Mouse (Mus musculus): ENCODE data around the gene Tmem200b. TPM values are rescaled to one million over a fixed set of nuclear protein-coding genes. Genes with fewer than 3 reads are reported as not detected.

Gene Tmem200b
- polyA plus RNA-seq, 1 experiment, result 10.4 TPM

- 15% methylated on average over 15 of the region's 15 CpGs for WGBS
- TF ChIP-seq CTCF (IDR thresholded peaks at IDR 0.05; ENCODE audit: extremely low read depth, insufficient read length, insufficient replicate concordance, low read depth, low read length) (peak; percentile 90), POLR2A (IDR thresholded peaks at IDR 0.05; ENCODE audit: low read depth, low read length) (no peak)
- peaks cover 35% of the 10 kb centered on the region for H3K27me3 ChIP-seq (ENCODE audit: control insufficient read depth, insufficient read depth, low read length)
- H3K4me3 ChIP-seq (ENCODE audit: low read depth, low read length), result no peak overlapping the region
- no peak overlapping the region for H3K27ac ChIP-seq (ENCODE audit: insufficient read depth, low read depth, low read length)
- H3K4me1 ChIP-seq (ENCODE audit: control insufficient read depth, insufficient read depth, insufficient read length, low read length), result peaks cover 10% of the 10 kb centered on the region
- H3K36me3 ChIP-seq (ENCODE audit: control insufficient read depth, insufficient read depth, low read length), result no peaks in the 10 kb centered on the region
Observed at GRCm38 (mm10) chr4:131916425-131916824, 5.1 kb upstream of the Tmem200b start.

DNA sequence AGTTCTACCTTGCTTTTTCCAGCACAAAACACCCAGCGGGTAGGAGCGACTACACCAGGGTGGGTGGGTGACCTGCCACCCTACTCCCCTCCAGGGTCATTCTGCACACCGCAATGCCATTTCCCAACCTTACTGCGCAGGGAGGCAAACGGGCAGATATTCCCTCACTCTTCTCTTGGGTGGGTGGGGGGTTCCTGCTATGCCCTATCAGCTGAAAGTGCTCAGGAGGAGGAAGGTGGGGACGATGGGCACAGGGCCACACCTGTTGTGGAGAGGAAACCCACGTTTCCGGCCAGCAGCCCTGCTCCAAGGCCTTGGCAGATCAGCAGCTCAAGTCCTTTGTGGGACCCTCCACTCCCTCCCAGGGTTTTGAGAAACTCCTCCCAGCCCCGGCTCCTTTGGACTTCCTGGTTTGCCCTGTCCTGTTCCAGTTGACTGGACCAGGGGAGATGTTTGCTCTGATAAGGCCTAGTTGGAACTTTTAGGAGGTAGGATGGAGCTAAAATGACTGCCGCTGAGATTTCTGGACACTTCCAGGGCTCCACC is 4.5 kb upstream of the Tmem200b start:
- Histone ChIP-seq H3K4me1 (ENCODE audit: control insufficient read depth, insufficient read depth, insufficient read length, low read length) (peaks cover 14% of the 10 kb centered on the region), H3K4me3 (ENCODE audit: low read depth, low read length) (no peak overlapping the region), H3K36me3 (ENCODE audit: control insufficient read depth, insufficient read depth, low read length) (no peaks in the 10 kb centered on the region), H3K27me3 (ENCODE audit: control insufficient read depth, insufficient read depth, low read length) (peaks cover 42% of the 10 kb centered on the region), H3K27ac (ENCODE audit: insufficient read depth, low read depth, low read length) (no peak overlapping the region)
- 62% methylated on average over 10 of the region's 10 CpGs for WGBS
- TF ChIP-seq CTCF (IDR thresholded peaks at IDR 0.05; ENCODE audit: extremely low read depth, insufficient read length, insufficient replicate concordance, low read depth, low read length), result no peak
- no peak for TF ChIP-seq POLR2A (IDR thresholded peaks at IDR 0.05; ENCODE audit: low read depth, low read length)

DNA sequence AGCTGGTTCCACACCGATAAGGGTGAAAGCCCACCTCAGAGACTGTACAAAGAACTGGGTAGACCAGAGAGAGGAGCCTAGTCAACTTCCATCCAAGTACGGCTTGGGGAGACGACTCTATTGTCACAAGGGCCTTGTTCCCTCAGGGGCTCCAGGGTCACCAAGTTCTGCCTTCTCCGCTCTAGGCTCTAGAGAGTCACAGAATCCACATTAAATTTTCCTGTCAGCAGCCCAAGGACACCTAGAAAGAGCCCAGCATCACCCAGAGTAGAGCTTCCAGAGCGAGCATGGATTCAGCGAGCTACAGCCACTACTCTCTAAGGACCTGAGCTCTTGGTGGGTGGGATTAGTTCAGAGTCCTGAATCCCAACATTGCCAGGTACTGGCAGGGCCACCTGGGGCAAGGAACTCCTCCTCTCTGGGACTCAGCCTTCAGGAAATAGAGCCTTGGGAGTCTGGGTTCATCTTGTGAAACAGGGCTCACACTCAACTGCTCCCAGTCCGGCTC is 3.5 kb upstream of the Tmem200b start:
- no peak overlapping the region for H3K4me3 ChIP-seq (ENCODE audit: low read depth, low read length)
- no peak overlapping the region for H3K27ac ChIP-seq (ENCODE audit: insufficient read depth, low read depth, low read length)
- 84% methylated on average over 7 of the region's 7 CpGs for WGBS
- 0 out of 2 replicates have a peak, but pooled peaks cover 1% of the 10 kb centered on the region for H3K36me3 ChIP-seq (ENCODE audit: control insufficient read depth, insufficient read depth, low read length)
- no peak for TF ChIP-seq CTCF (IDR thresholded peaks at IDR 0.05; ENCODE audit: extremely low read depth, insufficient read length, insufficient replicate concordance, low read depth, low read length)
- peaks cover 17% of the 10 kb centered on the region for H3K4me1 ChIP-seq (ENCODE audit: control insufficient read depth, insufficient read depth, insufficient read length, low read length)
- H3K27me3 ChIP-seq (ENCODE audit: control insufficient read depth, insufficient read depth, low read length), result peaks cover 47% of the 10 kb centered on the region

DNA sequence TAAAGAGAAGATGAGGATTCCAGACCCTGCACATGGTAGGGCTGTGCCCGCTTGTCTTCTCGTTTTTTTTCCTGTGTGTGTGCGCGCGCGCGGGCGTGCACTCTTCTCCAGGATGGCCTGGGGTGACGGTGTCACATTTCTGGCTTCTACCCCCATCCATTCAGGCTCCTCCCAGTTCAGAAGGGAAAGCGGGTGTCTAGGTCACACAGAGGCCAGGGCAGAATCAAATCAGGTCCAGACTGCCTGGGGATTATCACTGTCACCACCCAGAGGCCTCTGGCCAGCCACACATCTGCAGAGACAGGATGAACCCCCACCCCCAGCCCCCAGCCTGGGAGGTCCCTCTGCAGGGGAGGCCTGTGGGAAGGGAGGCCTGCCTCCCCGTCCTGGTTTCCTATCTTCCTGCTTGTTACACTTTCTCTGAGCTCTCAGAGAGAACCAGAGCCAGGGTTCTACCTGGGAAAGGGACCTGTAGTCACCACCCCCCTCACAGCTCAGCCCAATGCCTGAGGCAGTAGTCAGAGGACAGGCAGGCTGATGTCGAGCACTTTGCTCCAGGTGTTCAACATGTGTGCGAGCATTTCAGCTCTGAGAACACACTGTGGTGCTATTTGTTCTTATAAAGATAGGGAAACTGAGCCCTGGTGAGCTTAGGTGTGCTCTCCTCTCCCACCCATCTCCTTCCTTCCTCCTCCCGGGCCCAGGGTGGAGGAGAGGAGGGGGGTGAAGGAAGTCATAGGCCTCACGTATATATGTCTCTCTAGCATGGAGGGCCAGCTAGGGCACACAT is 2.7 kb upstream of the Tmem200b start:
- TF ChIP-seq CTCF (IDR thresholded peaks at IDR 0.05; ENCODE audit: extremely low read depth, insufficient read length, insufficient replicate concordance, low read depth, low read length) (no peak), POLR2A (IDR thresholded peaks at IDR 0.05; ENCODE audit: low read depth, low read length) (no peak)
- WGBS, result 51% methylated on average over 15 of the region's 15 CpGs
- Histone ChIP-seq H3K27ac (ENCODE audit: insufficient read depth, low read depth, low read length) (no peak overlapping the region), H3K4me1 (ENCODE audit: control insufficient read depth, insufficient read depth, insufficient read length, low read length) (peaks cover 17% of the 10 kb centered on the region), H3K36me3 (ENCODE audit: control insufficient read depth, insufficient read depth, low read length) (peaks cover 4% of the 10 kb centered on the region; the same call in 1 of the 2 replicates), H3K27me3 (ENCODE audit: control insufficient read depth, insufficient read depth, low read length) (peaks cover 47% of the 10 kb centered on the region), H3K4me3 (ENCODE audit: low read depth, low read length) (no peak overlapping the region)

DNA sequence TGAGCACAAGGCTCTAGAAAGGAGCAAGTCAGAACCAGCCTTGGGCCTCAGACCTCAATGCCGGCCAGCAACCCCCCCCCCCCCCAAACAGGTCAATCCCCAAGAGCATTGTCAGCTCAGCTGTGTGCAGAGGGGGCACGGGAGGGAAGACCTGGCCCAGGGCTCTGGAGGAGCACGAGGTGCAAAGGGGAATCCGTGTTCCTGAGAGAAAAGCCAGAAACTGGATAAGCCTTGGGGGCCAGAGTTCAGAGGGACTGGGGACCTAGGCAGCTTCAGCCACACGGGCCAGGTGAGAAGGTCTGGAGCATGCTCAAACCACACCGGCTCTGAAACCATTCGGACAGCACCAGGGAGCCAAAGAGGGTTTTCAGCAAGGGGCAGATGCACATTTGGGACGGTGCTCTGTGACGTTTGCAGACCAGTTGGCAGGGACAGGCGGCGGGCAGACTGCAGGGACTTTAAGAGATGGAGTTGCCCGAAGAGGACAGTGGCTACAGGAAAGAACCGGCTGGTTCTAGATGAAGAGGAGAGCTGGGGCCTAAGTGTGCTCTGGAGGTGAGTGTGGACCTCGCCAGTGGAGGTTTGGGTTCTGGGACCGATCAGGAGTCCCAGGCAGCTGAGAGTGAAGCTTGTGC is 1.9 kb upstream of the Tmem200b start:
- TF ChIP-seq POLR2A (IDR thresholded peaks at IDR 0.05; ENCODE audit: low read depth, low read length) (no peak), CTCF (IDR thresholded peaks at IDR 0.05; ENCODE audit: extremely low read depth, insufficient read length, insufficient replicate concordance, low read depth, low read length) (no peak)
- Histone ChIP-seq H3K4me1 (ENCODE audit: control insufficient read depth, insufficient read depth, insufficient read length, low read length) (peaks cover 17% of the 10 kb centered on the region), H3K4me3 (ENCODE audit: low read depth, low read length) (peak overlapping the region; percentile 69), H3K27me3 (ENCODE audit: control insufficient read depth, insufficient read depth, low read length) (peaks cover 41% of the 10 kb centered on the region), H3K27ac (ENCODE audit: insufficient read depth, low read depth, low read length) (peak overlapping the region; percentile 64), H3K36me3 (ENCODE audit: control insufficient read depth, insufficient read depth, low read length) (peaks cover 4% of the 10 kb centered on the region)
- WGBS, result 64% methylated on average over 15 of the region's 15 CpGs

DNA sequence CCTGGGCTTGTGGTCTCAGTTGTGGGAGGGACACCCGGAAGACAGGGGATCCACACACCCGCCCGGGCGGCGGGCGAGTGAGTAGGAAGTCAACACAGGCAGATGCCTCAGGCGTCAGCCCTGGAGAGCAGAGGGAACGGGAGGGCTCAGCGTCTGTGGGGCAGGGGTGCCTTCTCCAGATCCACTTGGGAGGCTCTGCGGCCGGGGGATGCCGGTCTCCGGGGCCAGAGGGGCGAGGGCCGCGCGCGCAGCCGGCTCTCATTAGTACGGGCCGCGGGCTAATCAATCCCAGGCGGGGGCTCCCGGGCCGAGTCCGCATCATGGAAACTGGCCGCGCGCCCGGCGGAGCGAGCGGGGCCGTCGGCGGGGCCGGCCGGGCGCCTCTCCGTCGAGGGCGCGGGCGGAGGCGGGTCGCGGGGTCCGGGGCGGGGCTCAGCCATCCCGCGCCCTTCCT is 1.4 kb upstream of the Tmem200b start:
- Histone ChIP-seq H3K36me3 (ENCODE audit: control insufficient read depth, insufficient read depth, low read length) (peaks cover 8% of the 10 kb centered on the region), H3K4me1 (ENCODE audit: control insufficient read depth, insufficient read depth, insufficient read length, low read length) (peaks cover 14% of the 10 kb centered on the region), H3K4me3 (ENCODE audit: low read depth, low read length) (peak overlapping the region; percentile 69), H3K27ac (ENCODE audit: insufficient read depth, low read depth, low read length) (peak overlapping the region; percentile 64), H3K27me3 (ENCODE audit: control insufficient read depth, insufficient read depth, low read length) (peaks cover 38% of the 10 kb centered on the region)
- WGBS, result 10% methylated on average over 51 of the region's 51 CpGs
- no peak for TF ChIP-seq POLR2A (IDR thresholded peaks at IDR 0.05; ENCODE audit: low read depth, low read length)
